Mouse (Mus musculus) cerebellum, postnatal 4 days (tissue): Measurements from ENCODE around the gene Sphk1.
"Not testable (repeated sequence)": the region's sequence is repeated elsewhere in the genome, so short reads cannot be mapped to it uniquely, and the experiment has no call there.

Experiments
- DNase-seq, 2 experiments: peaks; one replicate each; pipeline ENCODE4 v3.0.0; 2022; ENCODE audit warnings: low spot score in 2 of 2, mixed read lengths in 1 of 2

The Sphk1 gene

DNA sequence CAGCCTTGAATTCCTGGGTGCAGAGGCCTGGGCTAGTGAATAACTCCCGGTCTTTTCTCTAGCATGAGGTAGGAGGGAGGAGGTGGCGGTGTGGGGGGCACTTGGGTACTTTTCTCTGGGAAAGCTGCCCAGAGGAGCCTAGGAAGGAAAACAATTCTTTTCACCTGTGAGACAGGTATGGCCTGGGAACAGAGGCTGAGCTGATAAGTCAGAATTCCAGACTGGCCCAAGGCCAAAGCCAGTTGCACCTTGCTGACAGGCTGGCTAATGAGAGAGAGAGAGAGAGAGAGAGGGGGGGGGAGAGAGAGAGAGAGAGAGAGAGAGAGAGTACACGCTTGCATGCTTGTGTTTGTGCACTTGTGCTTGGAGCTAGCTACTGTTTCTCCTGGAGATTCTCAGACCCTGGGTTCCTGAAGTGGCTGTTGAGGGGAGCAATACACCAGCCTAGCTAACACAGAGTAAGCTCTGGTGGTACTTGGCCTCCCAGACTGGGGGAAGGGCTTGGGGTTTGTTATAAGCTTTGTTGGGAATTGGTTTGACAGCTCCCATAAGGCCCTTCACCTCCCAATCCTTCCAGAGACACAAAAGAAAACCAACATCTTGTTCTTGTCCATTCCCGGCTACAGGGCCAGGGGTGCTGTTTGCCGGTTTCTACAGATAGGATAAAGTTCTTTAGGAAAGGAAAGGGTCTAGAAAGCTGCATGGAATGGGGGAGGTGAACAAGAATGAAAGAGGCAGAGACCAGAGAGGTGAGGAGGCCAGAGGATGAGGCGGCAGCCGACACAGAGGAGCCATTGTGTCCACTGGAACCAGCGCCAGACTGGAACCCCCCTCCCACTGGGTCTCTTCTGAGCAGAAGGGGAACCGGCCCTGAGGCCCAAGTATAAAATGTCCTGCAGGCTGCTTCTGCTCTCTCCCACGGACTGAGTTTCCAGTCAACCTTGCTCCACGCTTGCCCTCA, at the start of gene Sphk1:
TSS of gene Sphk1 (plus strand) at position 739 of the 961 bp plus-strand sequence.
- no peak for DNase-seq

DNA sequence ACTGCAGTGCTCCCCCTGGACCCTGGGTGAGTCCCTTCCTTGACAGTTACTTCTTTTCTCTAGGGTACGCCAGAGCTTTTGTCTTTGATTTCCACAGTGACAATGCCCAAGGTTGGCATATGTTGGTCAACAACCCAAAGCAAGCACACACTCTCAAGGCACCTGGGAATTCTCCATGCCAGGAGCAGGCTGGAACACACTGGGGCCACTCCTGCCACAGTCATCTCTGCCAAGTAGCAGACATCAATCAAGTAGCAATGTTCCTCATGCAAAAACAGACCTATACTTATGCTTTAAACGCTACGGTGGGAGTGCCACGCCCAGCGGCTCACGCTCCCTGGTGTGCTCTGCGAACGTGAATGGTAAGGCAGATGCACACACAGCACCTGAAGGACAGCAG, 49.8 kb upstream of the Sphk1 start:
- DNase-seq = no peak

DNA sequence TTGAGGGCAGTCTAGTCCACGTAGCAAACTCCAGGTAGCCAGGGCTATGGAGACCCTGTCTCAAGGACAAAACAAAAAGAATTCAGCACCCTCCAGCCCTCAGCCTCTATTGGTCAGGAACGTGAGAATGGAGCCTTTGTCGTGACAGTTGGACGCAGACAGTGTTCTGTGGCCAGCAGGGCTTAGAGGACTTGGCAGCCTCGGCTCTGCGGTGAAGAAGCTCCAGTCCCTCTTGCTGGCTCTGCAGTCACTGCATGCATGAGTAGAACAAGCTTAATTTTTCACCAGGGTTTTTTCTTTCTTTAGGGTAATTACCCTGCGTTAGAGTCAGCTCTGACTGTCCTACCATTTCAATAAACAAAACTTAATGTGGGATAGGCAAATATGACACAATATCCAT, 48.9 kb upstream of the Sphk1 start:
- no peak for DNase-seq

DNA sequence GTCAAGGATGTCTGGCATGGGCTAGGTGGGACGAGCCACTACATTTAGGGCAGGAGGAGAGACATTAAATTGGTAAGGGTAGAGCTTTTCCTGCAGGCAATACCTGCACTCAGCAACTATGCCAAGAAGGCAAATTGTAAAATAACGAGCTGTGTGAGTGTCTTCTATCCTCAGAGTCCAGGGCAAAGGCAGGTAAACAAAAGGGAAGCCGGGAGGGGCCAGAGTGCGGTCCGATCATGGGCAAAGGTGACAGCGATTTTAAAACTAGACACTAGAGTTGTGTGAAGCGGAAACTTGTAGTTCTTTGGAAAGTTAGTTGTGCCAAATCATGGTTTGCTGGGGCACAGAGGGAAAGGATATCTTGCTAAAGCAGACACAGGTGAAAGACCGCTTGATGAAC, 46.5 kb upstream of the Sphk1 start:
- no peak for DNase-seq

DNA sequence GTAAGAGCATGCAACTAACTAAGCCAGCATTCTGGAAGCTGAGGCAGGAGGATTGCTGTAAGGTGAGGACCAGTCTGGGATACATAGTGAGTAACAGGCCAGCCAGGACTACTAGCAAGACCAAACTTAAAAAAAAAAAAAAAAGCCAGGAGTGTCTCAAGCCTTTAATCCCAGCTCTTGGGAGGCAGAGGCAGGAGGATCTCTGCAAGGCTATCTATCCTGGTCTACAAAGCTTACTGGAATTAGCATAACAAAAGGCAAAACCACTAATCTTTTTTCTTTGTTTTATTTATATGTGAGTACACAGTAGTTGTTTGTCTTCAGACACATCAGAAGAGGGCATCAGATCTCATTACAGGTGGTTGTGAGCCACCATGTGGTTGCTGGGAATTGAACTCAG, 42.5 kb upstream of the Sphk1 start:
- no peak for DNase-seq

DNA sequence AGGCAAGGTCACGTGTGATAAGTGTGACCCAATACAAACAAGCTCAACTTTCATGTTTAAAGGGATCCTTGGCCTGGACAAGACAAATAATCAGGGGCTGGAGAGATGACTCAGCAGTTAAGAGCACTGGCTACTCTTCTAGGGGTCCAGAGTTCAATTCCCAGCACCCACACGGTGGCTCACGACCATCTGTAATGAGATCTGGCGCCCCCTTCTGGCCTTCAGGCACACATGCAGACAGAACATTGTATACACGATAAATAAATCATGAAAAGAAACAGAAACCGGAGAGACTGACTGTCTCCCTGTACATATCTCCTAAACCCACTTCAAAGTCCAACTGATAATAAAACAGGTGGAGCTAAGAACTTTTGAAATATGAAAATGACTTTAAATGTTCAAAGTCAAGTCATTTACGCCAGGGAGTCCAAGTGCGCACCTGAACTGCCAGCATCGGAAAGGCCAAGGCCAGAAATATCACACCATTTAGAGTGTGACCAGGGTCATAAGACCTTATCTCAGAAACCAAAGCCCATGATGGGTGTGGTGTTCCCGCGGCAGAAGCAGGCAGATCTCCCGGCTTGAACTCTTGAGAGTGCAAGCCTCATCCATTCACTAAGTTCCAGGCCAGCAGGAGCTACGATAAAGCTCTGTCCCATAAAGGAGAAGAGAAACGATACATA, 41.9 kb upstream of the Sphk1 start:
- DNase-seq = no peak

DNA sequence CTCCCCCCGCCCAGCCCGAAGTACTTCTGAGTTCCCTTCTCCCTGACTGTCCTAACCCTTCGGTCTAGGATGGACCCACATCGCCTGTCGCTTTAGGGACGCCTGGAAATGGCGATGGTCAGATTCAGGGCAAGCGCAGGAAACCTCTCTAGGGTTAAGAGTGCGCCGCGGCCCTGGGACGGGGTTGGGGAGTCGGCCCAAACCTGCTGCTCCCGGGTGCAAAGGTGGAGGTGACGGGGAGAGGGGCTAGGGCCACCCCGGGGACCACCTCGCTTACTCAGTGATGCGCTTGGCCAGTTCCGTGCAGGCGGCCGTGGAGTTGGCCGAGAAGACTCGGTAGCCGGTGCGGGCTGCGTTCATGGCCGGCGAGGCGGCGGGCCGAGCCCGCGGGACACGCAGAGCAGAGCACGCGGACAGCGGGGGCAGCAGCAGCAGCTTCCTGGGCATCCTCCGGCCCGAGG, 40.9 kb upstream of the Sphk1 start:
- no peak for DNase-seq

DNA sequence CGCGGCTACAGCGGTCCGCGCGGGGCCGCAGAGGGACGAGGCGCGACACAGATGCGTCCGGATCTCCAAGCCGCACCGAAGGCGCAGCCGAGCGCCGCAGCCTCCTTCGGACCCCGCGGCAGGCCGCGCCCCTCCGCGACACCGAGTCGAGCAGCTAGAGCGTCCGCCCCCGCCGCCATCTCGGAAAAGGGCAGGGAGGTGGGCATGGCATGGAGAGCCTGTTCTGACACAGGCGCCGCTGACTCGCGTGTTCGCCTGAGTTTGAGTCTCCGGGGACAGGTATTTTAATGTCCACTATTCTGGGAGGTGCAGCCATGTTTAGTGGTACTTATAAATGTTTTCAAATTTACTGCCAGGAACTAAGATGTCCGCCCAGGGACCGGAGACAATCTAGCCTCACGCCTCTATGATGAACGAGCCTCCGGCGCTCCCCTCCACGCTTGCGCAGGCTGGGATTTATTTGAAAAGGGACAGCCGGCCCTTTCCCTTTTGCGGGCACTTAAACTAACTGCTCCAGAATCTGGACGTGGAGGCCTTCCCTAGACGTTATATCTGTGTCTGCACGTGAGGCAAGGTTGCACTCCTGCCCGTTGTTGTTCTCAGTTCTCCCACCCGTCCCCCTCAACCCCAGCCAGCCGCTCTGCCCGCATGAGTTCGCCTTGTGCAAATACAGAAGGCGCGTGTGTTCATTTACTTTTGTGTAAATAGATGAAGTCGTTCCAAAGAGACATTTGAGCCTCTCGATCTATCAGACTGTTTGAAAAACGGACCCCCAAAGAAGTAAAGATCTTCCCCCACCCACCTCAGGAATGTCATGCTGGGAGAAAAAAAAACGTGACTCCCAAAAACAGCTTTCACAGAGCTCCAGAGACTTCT, 40.3 kb upstream of the Sphk1 start:
- peak; percentile 69 to 88 for DNase-seq

DNA sequence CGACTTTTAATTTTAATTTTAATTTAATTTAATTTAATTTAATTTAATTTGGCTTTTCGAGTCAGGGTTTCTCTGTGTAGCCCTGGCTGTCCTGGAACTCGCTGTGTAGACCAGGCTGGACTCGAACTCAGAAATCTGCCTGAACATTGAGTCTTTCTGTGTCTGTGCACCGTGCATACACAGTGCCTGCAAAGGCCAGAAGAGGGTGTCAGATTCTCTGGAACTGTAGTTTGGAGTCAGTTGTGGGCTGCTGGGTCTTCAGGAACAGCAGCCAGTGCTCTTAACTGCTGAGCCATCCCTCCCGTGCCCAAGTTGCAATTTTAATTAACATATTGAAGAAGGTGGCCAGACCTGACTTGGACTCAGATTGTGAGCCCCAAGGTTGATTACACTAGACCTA, 39.4 kb upstream of the Sphk1 start:
- DNase-seq = no peak

DNA sequence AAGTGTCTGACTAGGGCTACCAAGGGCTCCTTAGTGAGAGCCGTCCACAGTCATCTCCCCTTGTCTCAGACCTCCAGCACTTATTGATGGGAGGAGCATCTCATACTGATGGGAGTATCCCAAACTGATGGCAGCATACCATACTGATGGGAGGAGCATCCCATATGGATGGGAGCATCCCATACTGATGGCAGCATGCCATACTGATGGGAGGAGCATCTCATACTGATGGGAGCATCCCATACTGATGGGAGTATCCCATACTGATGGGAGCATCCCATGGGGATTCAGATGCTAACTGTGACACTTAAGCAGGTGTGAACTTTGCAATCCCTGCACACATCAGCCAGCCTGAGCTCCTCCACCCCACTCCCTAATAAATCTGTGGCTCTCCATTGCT, 38.2 kb upstream of the Sphk1 start:
- not testable (repeated sequence) for DNase-seq

DNA sequence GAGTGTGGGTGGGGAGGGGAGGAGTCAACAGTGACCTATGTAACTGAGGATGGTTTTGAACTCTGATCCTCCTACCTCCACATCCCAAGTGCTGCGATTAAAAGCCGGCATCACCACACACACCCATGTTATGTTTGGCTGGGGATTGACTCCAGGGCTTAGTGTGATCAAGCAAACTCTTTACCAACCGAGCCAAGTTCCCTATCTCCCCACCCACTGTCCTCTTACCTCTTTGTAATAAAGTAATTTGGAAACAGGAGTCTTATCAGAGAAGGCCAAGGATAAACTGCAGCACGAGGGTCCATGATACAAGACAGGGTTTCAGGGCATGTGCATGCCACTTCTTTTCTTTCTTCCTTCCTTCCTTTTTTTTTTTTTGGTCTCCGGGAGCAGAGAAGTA, 37.5 kb upstream of the Sphk1 start:
- no peak for DNase-seq

DNA sequence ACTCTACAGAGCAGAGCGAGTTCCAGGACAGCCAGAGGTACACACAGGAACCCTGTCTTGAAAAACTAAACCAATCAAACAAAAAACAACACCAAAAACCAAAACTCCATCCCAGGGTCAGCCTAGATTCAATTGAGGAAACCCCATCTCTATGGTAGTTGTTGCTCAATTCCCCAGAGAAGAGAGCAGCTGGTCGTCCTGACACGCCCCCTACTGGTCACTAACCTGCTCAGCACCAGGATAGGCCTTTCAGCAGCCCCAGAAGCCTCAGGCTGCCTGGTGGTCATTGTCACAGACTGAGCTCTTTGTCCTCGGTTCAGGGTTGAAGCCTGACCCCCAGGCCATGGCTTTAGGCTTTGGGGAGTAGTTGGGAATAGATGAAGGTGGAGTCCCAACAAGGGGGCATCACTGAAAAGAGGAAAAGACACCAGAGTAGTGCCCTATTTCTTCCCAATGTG, 36.9 kb upstream of the Sphk1 start, which contains the start of gene Prpsap1:
TSS of gene Prpsap1 (minus strand) at position 408 of the 458 bp plus-strand sequence.
- peak in 1 of 2 experiments; percentile 27 for DNase-seq

DNA sequence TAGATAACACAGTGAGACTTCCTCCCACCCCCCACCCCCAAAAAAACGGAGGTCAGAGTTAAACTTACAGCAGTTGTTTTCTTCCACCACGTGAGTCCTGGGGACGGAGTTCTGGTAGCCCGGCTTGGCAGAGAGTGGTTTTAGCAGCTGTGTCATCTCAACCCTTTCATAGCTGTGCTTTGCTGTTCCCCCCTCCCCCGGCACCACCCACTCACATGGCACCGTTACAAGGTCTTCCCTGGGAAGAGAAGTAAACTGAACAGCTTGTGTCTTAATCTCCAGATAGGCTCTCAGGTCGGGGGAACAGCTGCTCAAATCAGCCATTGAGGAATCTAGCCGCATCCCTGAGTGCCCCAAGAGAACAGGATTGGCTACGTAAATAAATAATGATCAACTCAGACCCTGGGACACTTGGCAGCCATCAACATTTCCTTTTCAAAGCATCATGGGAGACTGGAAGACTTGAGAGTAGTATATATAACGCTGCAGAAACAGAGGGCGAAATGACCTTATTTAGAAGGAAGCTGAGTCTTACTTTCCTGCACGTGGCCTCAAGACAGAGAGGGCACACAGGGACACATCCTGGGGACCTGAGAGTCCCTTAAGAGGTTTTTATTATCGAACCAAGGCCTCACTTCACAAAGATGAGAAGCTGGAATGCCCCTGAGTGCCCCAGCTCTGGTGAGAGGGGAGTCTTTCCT, 36.1 kb upstream of the Sphk1 start:
- peak in 1 of 2 experiments; percentile 39 for DNase-seq

DNA sequence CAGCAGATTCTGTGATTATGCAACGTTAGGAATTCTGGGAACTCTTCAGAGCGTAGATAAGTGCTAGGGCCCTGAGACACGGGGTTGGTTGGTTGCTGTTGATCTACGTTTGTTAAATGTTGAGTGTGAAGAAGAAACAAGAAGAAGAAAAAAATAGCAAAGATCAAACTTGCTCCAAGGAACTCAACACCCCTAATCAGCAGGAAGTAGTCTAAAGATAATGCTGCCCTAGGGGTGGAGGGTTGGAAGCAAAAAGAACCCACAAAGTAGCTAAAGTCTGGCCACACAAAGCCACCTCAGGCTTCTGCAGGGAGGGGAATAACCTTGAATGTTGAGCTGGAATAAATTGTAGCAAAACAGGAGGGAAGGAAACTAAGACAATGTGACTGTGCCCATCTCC, 33.4 kb upstream of the Sphk1 start:
- DNase-seq = no peak

DNA sequence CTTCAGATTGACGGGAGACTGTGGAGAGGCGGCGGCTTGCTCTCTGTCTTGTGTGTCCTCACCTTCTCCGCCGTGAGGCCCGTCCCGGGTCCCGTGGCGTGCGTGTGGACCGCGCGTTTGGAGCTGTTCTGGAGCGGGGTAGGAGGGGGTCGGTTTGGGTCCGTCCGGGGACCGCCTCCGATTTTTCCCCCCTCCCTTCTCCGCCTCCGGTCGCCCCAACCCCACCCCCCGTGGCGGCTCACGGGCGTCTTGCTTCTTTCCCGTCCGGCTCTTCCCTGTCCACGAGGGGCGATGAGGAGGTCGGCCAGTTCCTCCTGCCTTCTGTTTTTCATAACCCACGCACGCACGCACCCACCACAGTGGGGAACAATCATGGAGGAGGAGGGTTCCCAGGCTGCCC, 32.1 kb upstream of the Sphk1 start:
- DNase-seq = no peak

DNA sequence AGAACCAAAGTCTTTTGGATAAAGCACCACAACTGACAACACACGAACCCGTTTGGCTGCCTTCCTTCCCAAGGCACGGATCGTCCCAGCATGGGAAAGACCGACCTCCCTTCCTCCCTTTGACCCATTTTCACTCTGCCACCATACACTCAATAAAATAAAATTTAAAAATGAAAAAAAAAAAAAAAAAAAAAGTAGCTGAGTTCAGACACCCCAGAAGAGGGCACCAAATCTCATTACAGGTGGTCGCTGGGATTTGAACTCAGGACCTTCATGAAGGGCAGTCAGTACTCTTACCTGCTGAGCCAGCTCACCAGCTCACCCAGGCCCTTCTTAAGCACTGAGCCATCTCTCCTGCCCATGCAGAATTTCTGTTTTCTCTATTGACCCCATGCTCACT, 31.7 kb upstream of the Sphk1 start:
- no peak for DNase-seq

DNA sequence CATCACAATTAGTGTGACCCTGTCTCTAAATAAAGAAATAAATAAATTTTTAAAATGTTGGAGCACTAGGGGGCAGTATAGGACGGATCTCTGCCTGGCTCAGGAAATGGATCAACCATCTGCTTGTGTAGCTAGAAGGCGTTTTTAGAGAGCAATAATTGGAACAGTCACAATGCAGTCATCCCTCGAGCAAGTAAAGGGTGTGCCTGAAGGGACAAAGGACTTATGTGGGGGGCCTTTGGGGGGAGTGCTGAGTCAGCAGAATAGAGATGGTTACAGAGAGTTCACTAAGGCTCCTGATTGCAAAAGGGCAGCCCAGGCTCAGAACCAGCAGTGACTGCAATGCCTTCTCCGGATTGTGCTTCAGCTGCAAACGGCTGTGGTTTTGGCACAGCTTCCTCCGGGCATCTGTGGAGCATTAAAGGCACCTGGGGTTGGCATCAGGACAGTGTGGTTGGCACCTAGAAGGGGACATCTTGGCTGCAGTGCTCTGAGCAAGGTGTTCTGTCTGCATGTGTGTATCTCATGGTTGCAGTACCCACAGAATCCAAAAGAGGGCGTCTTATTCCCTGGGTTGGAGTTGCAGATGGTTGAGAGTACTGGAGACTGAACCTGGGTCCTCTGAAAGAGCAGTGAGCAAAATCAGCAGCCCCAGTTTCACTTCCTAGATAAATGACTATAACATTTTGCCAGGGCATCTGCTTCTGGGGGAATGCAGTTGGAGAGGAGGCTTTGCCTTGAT, 29.5 kb upstream of the Sphk1 start:
- peak in 1 of 2 experiments; percentile 26 for DNase-seq

DNA sequence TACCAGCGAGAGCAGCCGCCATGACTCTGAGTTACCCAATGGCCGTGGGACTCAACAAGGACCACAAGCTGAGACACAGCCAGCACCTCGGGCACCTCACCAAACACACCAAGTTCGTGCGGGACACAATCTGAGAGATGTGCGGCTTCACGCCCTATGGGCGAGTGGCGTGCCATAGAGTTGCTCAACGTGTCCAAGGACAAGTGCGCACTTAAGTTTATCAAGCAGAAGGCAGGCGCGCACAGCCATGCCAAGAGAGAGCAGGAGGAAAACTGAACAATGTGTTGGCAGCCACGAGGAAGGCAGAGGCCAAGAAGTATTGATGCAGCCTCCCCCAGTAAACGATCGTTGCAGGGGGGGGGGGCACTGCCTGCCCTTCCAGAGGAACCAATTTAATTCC, 26.2 kb upstream of the Sphk1 start:
- no peak for DNase-seq

DNA sequence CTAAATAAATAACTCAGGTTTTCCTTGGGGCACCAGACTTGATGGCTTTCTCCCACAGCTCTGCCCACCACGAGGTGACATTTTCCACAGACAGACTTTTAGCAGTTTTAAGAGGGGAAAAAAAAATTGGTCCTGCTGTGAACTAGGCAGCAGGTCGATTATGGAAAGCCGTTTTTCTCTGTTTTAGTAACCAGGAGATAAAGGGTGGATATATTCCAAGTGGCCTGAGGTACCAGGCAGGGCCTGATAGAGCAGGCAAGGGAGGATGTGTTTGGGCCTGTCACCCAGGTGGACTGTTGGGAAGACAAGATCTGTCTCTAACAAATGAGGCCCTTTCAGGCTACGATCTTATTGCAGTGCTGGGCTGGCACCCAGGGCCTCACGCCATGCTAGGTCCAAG, 25.2 kb upstream of the Sphk1 start:
- no peak for DNase-seq

DNA sequence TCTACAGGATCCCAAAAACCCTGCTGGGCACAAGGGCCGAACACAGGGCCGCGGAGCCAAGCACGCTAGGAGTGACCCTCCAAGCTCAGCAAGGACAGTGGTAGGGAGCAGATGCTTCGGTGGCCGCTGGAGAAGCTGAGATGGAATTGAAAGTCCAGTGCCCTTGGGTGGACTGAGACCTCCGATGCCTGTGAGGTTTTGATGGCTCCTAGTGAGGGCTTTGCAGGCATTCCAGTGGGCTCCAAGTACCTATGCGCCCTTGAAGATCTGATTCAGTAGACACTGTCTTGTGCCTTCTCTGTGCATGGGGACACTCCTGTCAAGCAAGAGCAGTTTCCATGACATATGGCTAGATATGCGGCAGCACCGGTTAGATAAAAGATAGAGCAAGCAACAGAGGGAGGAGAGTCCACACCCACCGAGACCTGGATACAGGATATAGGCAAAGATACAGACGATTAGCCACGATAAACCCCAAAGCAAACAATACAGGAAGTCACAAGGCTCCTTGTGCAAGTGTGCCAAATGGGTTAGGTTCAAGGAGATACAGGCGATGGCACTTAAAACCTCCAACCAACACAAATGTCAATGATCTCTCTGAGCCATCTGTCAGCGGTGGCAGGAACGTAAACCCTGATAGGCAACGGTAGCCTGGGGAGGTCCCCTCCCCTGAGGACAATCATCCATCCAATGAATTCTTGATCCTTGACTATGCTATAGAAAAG, 24.4 kb upstream of the Sphk1 start:
- DNase-seq = no peak
